Mouse (Mus musculus) thymus, adult 2 months (tissue): ENCODE results near the gene Ap2a1. TPM values are rescaled to one million over a fixed set of nuclear protein-coding genes. Genes with fewer than 3 reads are reported as not detected.

Experiments used
- DNase-seq: peaks from one replicate; pipeline ENCODE4 v3.0.0; 2021
- H3K27ac ChIP-seq: fragments of 200-500 bp; 2 replicates; pipeline ENCODE4 v1.5.1; 2012; ENCODE audit warnings: low read length, control low read depth; ENCODE audit not compliant: control insufficient read depth, insufficient read depth
- H3K27me3 ChIP-seq: fragments of 200-500 bp; 2 replicates; pipeline ENCODE4 v1.6.1; 2012; ENCODE audit warnings: mild to moderate bottlenecking, low read length, moderate library complexity, mixed read lengths; ENCODE audit not compliant: control insufficient read depth, insufficient read depth
- H3K36me3 ChIP-seq: fragments of 200-500 bp; 2 replicates; pipeline ENCODE4 v1.6.1; 2012; ENCODE audit warnings: mild to moderate bottlenecking, low read length, moderate library complexity; ENCODE audit not compliant: control insufficient read depth, insufficient read depth
- H3K4me1 ChIP-seq: fragments of 200-500 bp; replicated peaks from 2 replicates; pipeline ENCODE4 v1.6.1; 2012; ENCODE audit warnings: low read length; ENCODE audit not compliant: control insufficient read depth, insufficient read depth
- H3K4me3 ChIP-seq: fragments of 200-500 bp; 2 replicates; pipeline ENCODE4 v1.5.1; 2012; ENCODE audit warnings: mild to moderate bottlenecking, low read length, control low read depth, moderate library complexity; ENCODE audit not compliant: control insufficient read depth, insufficient read depth
- CTCF ChIP-seq: fragments of 200-500 bp; IDR thresholded peaks from 2 replicates; pipeline ENCODE4 v1.5.1; 2012; ENCODE audit warnings: mild to moderate bottlenecking, control low read depth, low read length, moderate library complexity, borderline replicate concordance; ENCODE audit not compliant: control insufficient read depth, poor library complexity, insufficient read depth; ENCODE audit errors: extremely low read depth
- POLR2A ChIP-seq: fragments of 200-500 bp; IDR thresholded peaks from 2 replicates; pipeline ENCODE4 v1.6.1; 2012; ENCODE audit warnings: mild to moderate bottlenecking, low read length, control low read depth, moderate library complexity; ENCODE audit not compliant: control insufficient read depth, poor library complexity, insufficient read depth; ENCODE audit errors: extremely low read depth
- WGBS: fragments of 180-500 bp; shearing (Covaris S2); methylation state at CpG from one replicate; pipeline ENCODE4 v1.1.7; 2018; 5-methylcytosine and 5-hydroxymethylcytosine counted together
- polyA plus RNA-seq: library from polyadenylated mRNA; depleted of rRNA; stranded (reverse); fragments of >200 nt; gene quantifications from 2 replicates; pipeline ENCODE4 v1.2.3, GENCODE M21; 2012

Gene Ap2a1
- polyA plus RNA-seq, 1 experiment = 133 TPM

GRCm38 (mm10) chr7:44970231-44970691 is 41.0 kb upstream of the Ap2a1 start:
- DNase-seq = peak; percentile 69
- H3K36me3 ChIP-seq = no peaks in the 10 kb centered on the region
- 2% methylated on average over 36 of the region's 36 CpGs for WGBS
- TF ChIP-seq POLR2A (peak; percentile 20; the same call in 1 of the 2 replicates), CTCF (no peak)
- no peak overlapping the region for H3K27ac ChIP-seq
- H3K4me1 ChIP-seq = peaks cover 13% of the 10 kb centered on the region
- peak overlapping the region; percentile 57 for H3K4me3 ChIP-seq
- H3K27me3 ChIP-seq = no peaks in the 10 kb centered on the region; the same call in 1 of the 2 replicates

- no peak for DNase-seq
- no peaks in the 10 kb centered on the region for H3K36me3 ChIP-seq
- WGBS = 84% methylated on average over 15 of the region's 15 CpGs
- no peak overlapping the region for H3K4me3 ChIP-seq
- H3K27ac ChIP-seq = no peak overlapping the region
- no peak for TF ChIP-seq POLR2A
- TF ChIP-seq CTCF = no peak
- H3K27me3 ChIP-seq = no peaks in the 10 kb centered on the region
- peaks cover 13% of the 10 kb centered on the region for H3K4me1 ChIP-seq
These were observed 37.3 kb upstream of the Ap2a1 start for GRCm38 (mm10) chr7:44966638-44967037.

GRCm38 (mm10) chr7:44965975-44966374 is 36.7 kb upstream of the Ap2a1 start:
- Histone ChIP-seq H3K36me3 (no peaks in the 10 kb centered on the region), H3K27ac (no peak overlapping the region), H3K4me1 (peaks cover 9% of the 10 kb centered on the region), H3K4me3 (no peak overlapping the region), H3K27me3 (no peaks in the 10 kb centered on the region)
- peak; percentile 41 for DNase-seq
- 58% methylated on average over 7 of the region's 7 CpGs for WGBS
- TF ChIP-seq CTCF (no peak), POLR2A (no peak)

- H3K4me3 ChIP-seq = no peak overlapping the region
- H3K27ac ChIP-seq = no peak overlapping the region
- no peaks in the 10 kb centered on the region for H3K36me3 ChIP-seq
- WGBS = 94% methylated on average over 13 of the region's 13 CpGs
- H3K4me1 ChIP-seq = no peaks in the 10 kb centered on the region
- TF ChIP-seq POLR2A (no peak), CTCF (no peak)
- no peak for DNase-seq
- H3K27me3 ChIP-seq = no peaks in the 10 kb centered on the region
These were observed 35.7 kb upstream of the Ap2a1 start for GRCm38 (mm10) chr7:44964990-44965389.

- Histone ChIP-seq H3K27ac (no peak overlapping the region), H3K27me3 (no peaks in the 10 kb centered on the region), H3K4me1 (no peaks in the 10 kb centered on the region), H3K36me3 (no peaks in the 10 kb centered on the region), H3K4me3 (no peak overlapping the region)
- DNase-seq = no peak
- 64% methylated on average over 5 of the region's 5 CpGs for WGBS
- TF ChIP-seq POLR2A = no peak
- no peak for TF ChIP-seq CTCF
These were observed 33.5 kb upstream of the Ap2a1 start for GRCm38 (mm10) chr7:44962831-44963230.

- no peaks in the 10 kb centered on the region for H3K27me3 ChIP-seq
- no peak overlapping the region for H3K4me3 ChIP-seq
- no peak overlapping the region for H3K27ac ChIP-seq
- TF ChIP-seq CTCF (no peak), POLR2A (no peak)
- DNase-seq = no peak
- WGBS = 85% methylated on average over 8 of the region's 8 CpGs
- no peaks in the 10 kb centered on the region for H3K36me3 ChIP-seq
- H3K4me1 ChIP-seq = no peaks in the 10 kb centered on the region
These were observed 33.0 kb upstream of the Ap2a1 start for GRCm38 (mm10) chr7:44962337-44962736.

GRCm38 (mm10) chr7:44960512-44960910 is 31.2 kb upstream of the Ap2a1 start:
- no peak for DNase-seq
- Histone ChIP-seq H3K36me3 (no peaks in the 10 kb centered on the region), H3K27me3 (no peaks in the 10 kb centered on the region), H3K4me3 (no peak overlapping the region), H3K4me1 (no peaks in the 10 kb centered on the region), H3K27ac (no peak overlapping the region)
- no peak for TF ChIP-seq CTCF
- TF ChIP-seq POLR2A = no peak
- 93% methylated on average over 13 of the region's 13 CpGs for WGBS
